Mouse (Mus musculus) small intestine, adult 2 months (tissue): ENCODE data around the gene Psmb9. TPM values are rescaled to one million over a fixed set of nuclear protein-coding genes. Genes with fewer than 3 reads are reported as not detected.

Source experiments
- H3K27ac ChIP-seq: fragments of 200-500 bp; 2 replicates; pipeline ENCODE4 v1.5.1; 2012; ENCODE audit warnings: low read depth, low read length, control low read depth, inconsistent platforms; ENCODE audit not compliant: insufficient read depth
- H3K27me3 ChIP-seq: fragments of 200-500 bp; 2 replicates; pipeline ENCODE4 v1.6.1; 2012; ENCODE audit warnings: mild to moderate bottlenecking, moderate library complexity, low read length, inconsistent platforms; ENCODE audit not compliant: control insufficient read depth, insufficient read depth
- H3K36me3 ChIP-seq: fragments of 200-500 bp; 2 replicates; pipeline ENCODE4 v1.6.1; 2012; ENCODE audit warnings: mild to moderate bottlenecking, low read length, control low read depth, inconsistent platforms; ENCODE audit not compliant: control insufficient read depth, insufficient read depth
- H3K4me1 ChIP-seq: fragments of 200-500 bp; 2 replicates; pipeline ENCODE4 v1.6.1; 2012; ENCODE audit warnings: low read length, inconsistent platforms, mixed read lengths; ENCODE audit not compliant: control insufficient read depth, insufficient read depth, insufficient read length
- H3K4me3 ChIP-seq: fragments of 200-500 bp; 2 replicates; pipeline ENCODE4 v1.5.1; 2012; ENCODE audit warnings: low read depth, mild to moderate bottlenecking, control low read depth, inconsistent platforms, low read length, moderate library complexity
- CTCF ChIP-seq: fragments of 200-500 bp; IDR thresholded peaks from 2 replicates; pipeline ENCODE4 v1.5.1; 2012; ENCODE audit warnings: low read depth, mild to moderate bottlenecking, control low read depth, inconsistent platforms, low read length, moderate library complexity, mixed read lengths; ENCODE audit not compliant: insufficient replicate concordance, insufficient read length; ENCODE audit errors: extremely low read depth
- POLR2A ChIP-seq: fragments of 200-500 bp; IDR thresholded peaks from 2 replicates; pipeline ENCODE4 v1.6.1; 2012; ENCODE audit warnings: low read depth, mild to moderate bottlenecking, control low read depth, inconsistent platforms, low read length, moderate library complexity
- WGBS: fragments of 180-500 bp; shearing (Covaris S2); methylation state at CpG from one replicate; pipeline ENCODE4 v1.1.7; 2018; 5-methylcytosine and 5-hydroxymethylcytosine counted together
- polyA plus RNA-seq: library from polyadenylated mRNA; depleted of rRNA; stranded (reverse); fragments of >200 nt; gene quantifications from 2 replicates; pipeline ENCODE4 v1.2.3, GENCODE M21; 2012

Psmb9 gene
- polyA plus RNA-seq, 1 experiment = 204 TPM

- peaks cover 7% of the 10 kb centered on the region; the same call in 1 of the 2 replicates for H3K4me1 ChIP-seq
- no peaks in the 10 kb centered on the region for H3K27me3 ChIP-seq
- H3K4me3 ChIP-seq = no peak overlapping the region
- H3K27ac ChIP-seq = no peak overlapping the region
- H3K36me3 ChIP-seq = peaks cover 25% of the 10 kb centered on the region
- 53% methylated on average over 6 of the region's 6 CpGs for WGBS
- no peak for TF ChIP-seq POLR2A
- TF ChIP-seq CTCF = no peak
Observed at GRCm38 (mm10) chr17:34179019-34179418, 8.5 kb downstream of the Psmb9 start.

- WGBS = 77% methylated on average over 4 of the region's 4 CpGs
- Histone ChIP-seq H3K4me1 (peaks cover 2% of the 10 kb centered on the region; the same call in 1 of the 2 replicates), H3K4me3 (no peak overlapping the region), H3K27me3 (no peaks in the 10 kb centered on the region), H3K27ac (no peak overlapping the region), H3K36me3 (peaks cover 12% of the 10 kb centered on the region)
- TF ChIP-seq POLR2A (no peak), CTCF (no peak)
Observed at GRCm38 (mm10) chr17:34177179-34177578, 10.4 kb downstream of the Psmb9 start.

- Histone ChIP-seq H3K4me3 (no peak overlapping the region), H3K27ac (no peak overlapping the region), H3K27me3 (no peaks in the 10 kb centered on the region), H3K36me3 (no peaks in the 10 kb centered on the region), H3K4me1 (no peaks in the 10 kb centered on the region)
- TF ChIP-seq CTCF (no peak), POLR2A (no peak)
- WGBS = 48% methylated on average over 1 of the region's 1 CpGs
Observed at GRCm38 (mm10) chr17:34174075-34174474, 13.5 kb downstream of the Psmb9 start.

GRCm38 (mm10) chr17:34172528-34172927 lies 15.0 kb downstream of the Psmb9 start:
- WGBS = 97% methylated on average over 5 of the region's 5 CpGs

GRCm38 (mm10) chr17:34170877-34171498 lies 16.6 kb downstream of the Psmb9 start:
- H3K27ac ChIP-seq = no peak overlapping the region
- WGBS = 36% methylated on average over 13 of the region's 13 CpGs
- no peak for TF ChIP-seq POLR2A
- no peak; the same call in 1 of the 2 replicates for TF ChIP-seq CTCF
- H3K36me3 ChIP-seq = no peaks in the 10 kb centered on the region
- H3K4me1 ChIP-seq = no peaks in the 10 kb centered on the region
- no peaks in the 10 kb centered on the region for H3K27me3 ChIP-seq
- no peak overlapping the region for H3K4me3 ChIP-seq

More at GRCm38 (mm10) chr17:34172528-34172927, 15.0 kb downstream of the Psmb9 start:
- TF ChIP-seq CTCF (peak; percentile 16; the same call in 1 of the 2 replicates), POLR2A (no peak)
- no peak overlapping the region for H3K27ac ChIP-seq
- no peak overlapping the region for H3K4me3 ChIP-seq
- no peaks in the 10 kb centered on the region for H3K27me3 ChIP-seq
- no peaks in the 10 kb centered on the region for H3K36me3 ChIP-seq
- no peaks in the 10 kb centered on the region for H3K4me1 ChIP-seq

GRCm38 (mm10) chr17:34170487-34170876 lies 17.1 kb downstream of the Psmb9 start:
- 8% methylated on average over 4 of the region's 4 CpGs for WGBS
- Histone ChIP-seq H3K4me1 (no peaks in the 10 kb centered on the region), H3K4me3 (no peak overlapping the region), H3K36me3 (no peaks in the 10 kb centered on the region), H3K27me3 (no peaks in the 10 kb centered on the region), H3K27ac (no peak overlapping the region)
- no peak for TF ChIP-seq POLR2A

- no peak overlapping the region for H3K27ac ChIP-seq
- TF ChIP-seq CTCF (peak; percentile 77; the same call in 1 of the 2 replicates), POLR2A (no peak)
- H3K27me3 ChIP-seq = no peaks in the 10 kb centered on the region
- no peaks in the 10 kb centered on the region for H3K36me3 ChIP-seq
- 0% methylated on average over 2 of the region's 2 CpGs for WGBS
- no peaks in the 10 kb centered on the region for H3K4me1 ChIP-seq
- H3K4me3 ChIP-seq = no peak overlapping the region
Observed at GRCm38 (mm10) chr17:34169279-34169678, 18.3 kb downstream of the Psmb9 start.
